Comparison of ENCODE assay signal across 18 mouse cellular contexts in genomic region chrX:109626979-109627761, GRCm38 (mm10).
"Had no signal": no experiment of that assay in that cellular context is flagged by ENCODE, and none has a peak within 500 bp of the region (broad histone marks: within the 10 kb centered on the region; RNA-seq: fewer than 3 reads in every experiment).

No protein-coding gene starts in this region.

- H3K27ac ChIP-seq: left cerebral cortex, adult 2 months; limb, embryonic 15.5 days; liver, embryonic 12.5 days; neural tube, embryonic 15.5 days; stomach, embryonic 15.5 days had no signal

- H3K4me2 ChIP-seq: limb, embryonic 15.5 days; liver, embryonic 12.5 days; lung, embryonic 14.5 days; neural tube, embryonic 15.5 days; stomach, embryonic 15.5 days had no signal

- DNase-seq: kidney, adult 8-10 months; kidney, postnatal 25 days; lung, embryonic 14.5 days; lung, postnatal 10 days; lung, postnatal 4 days; retina, postnatal 1 day; right cerebral cortex, postnatal 4 days; spleen, adult 18-20 months; thymus, adult 2 months; thymus, postnatal 25 days had no signal

- H3K4me3 ChIP-seq: left cerebral cortex, adult 2 months; limb, embryonic 15.5 days; liver, embryonic 12.5 days; megakaryocyte, embryonic 14.5 days; myocyte; neural tube, embryonic 15.5 days; stomach, embryonic 15.5 days had no signal

- H3K36me3 ChIP-seq: limb, embryonic 15.5 days; liver, embryonic 12.5 days; neural tube, embryonic 15.5 days; stomach, embryonic 15.5 days had no signal

- H3K9ac ChIP-seq: limb, embryonic 15.5 days; liver, embryonic 12.5 days; lung, embryonic 14.5 days; neural tube, embryonic 15.5 days; stomach, embryonic 15.5 days had no signal

- ATAC-seq: intestine, postnatal 0 days; liver, embryonic 12.5 days had no signal

- H3K9me3 ChIP-seq: limb, embryonic 15.5 days; liver, embryonic 12.5 days; megakaryocyte, embryonic 14.5 days; neural tube, embryonic 15.5 days; stomach, embryonic 15.5 days had no signal

- H3K27me3 ChIP-seq: limb, embryonic 15.5 days; liver, embryonic 12.5 days; megakaryocyte, embryonic 14.5 days; neural tube, embryonic 15.5 days; stomach, embryonic 15.5 days had no signal

- H3K4me1 ChIP-seq: limb, embryonic 15.5 days; liver, embryonic 12.5 days; megakaryocyte, embryonic 14.5 days; neural tube, embryonic 15.5 days; stomach, embryonic 15.5 days had no signal
